Mouse (Mus musculus): ENCODE data around the gene Zfyve28. TPM values are rescaled to one million over a fixed set of nuclear protein-coding genes. Genes with fewer than 3 reads are reported as not detected.

Zfyve28 gene
- polyA plus RNA-seq, 1 experiment: 0.08 TPM

GRCm38 (mm10) chr5:34187601-34188316, 100.5 kb downstream of the Zfyve28 start, which contains the start of gene Mxd4:
Gene Mxd4, minus strand, starts transcription at chr5:34187720.
- Histone ChIP-seq H3K36me3 (ENCODE audit: control insufficient read depth, insufficient read depth) (no peaks in the 10 kb centered on the region), H3K27me3 (ENCODE audit: control insufficient read depth, insufficient read depth, insufficient read length) (no peaks in the 10 kb centered on the region)
- TF ChIP-seq TCF3 (IDR thresholded peaks at IDR 0.05; ENCODE audit: insufficient read length, low read depth): no peak
- no peak for TF ChIP-seq MYOD1 (IDR thresholded peaks at IDR 0.05; ENCODE audit: control insufficient read depth in 1 of 3, insufficient read length in 2 of 3, low read depth in 2 of 3)
- peak; percentile 97 for TF ChIP-seq POLR2AphosphoS2 (IDR thresholded peaks at IDR 0.05; ENCODE audit: insufficient read length, low read depth)
- TF ChIP-seq SRF (IDR thresholded peaks at IDR 0.05; ENCODE audit: control insufficient read depth, insufficient read length, low read depth): peak; percentile 58
- no peak for TF ChIP-seq TCF12 (IDR thresholded peaks at IDR 0.05; ENCODE audit: insufficient read depth, poor library complexity, severe bottlenecking)
- TF ChIP-seq MAX (IDR thresholded peaks at IDR 0.05; ENCODE audit: low read depth): no peak
- no peak for TF ChIP-seq CEBPB (IDR thresholded peaks at IDR 0.05; ENCODE audit: insufficient read depth, poor library complexity, severe bottlenecking)
- peak; percentile 70 for TF ChIP-seq USF1 (IDR thresholded peaks at IDR 0.05; ENCODE audit: low read depth)
- TF ChIP-seq E2F4 (IDR thresholded peaks at IDR 0.05; ENCODE audit: insufficient read depth): no peak
- TF ChIP-seq REST (IDR thresholded peaks at IDR 0.05; ENCODE audit: insufficient read depth, insufficient read length): no peak
- peak in 2 of 3 experiments; percentile 7 to 20 for TF ChIP-seq MYOG (IDR thresholded peaks at IDR 0.05; ENCODE audit: control insufficient read depth in 1 of 3, insufficient read depth in 1 of 3, insufficient read length in 2 of 3, low read depth in 2 of 3)
- TF ChIP-seq POLR2A (IDR thresholded peaks at IDR 0.05; ENCODE audit: insufficient read length, low read depth): peak; percentile 99

GRCm38 (mm10) chr5:34186961-34187391, 101.3 kb downstream of the Zfyve28 start:
- no peaks in the 10 kb centered on the region for H3K27me3 ChIP-seq (ENCODE audit: control insufficient read depth, insufficient read depth, insufficient read length)
- peak overlapping the region; percentile 52 for H3K4me3 ChIP-seq
- no peaks in the 10 kb centered on the region for H3K79me2 ChIP-seq (ENCODE audit: control insufficient read depth, insufficient read depth)
- no peaks in the 10 kb centered on the region for H3K36me3 ChIP-seq (ENCODE audit: control insufficient read depth, insufficient read depth)
- peak overlapping the region; percentile 43 for H3ac ChIP-seq (ENCODE audit: control insufficient read depth, insufficient read length)
- no peak for TF ChIP-seq MYOD1 (IDR thresholded peaks at IDR 0.05; ENCODE audit: control insufficient read depth in 1 of 3, insufficient read length in 2 of 3, low read depth in 2 of 3)
- TF ChIP-seq REST (IDR thresholded peaks at IDR 0.05; ENCODE audit: insufficient read depth, insufficient read length): no peak
- no peak for TF ChIP-seq POLR2AphosphoS2 (IDR thresholded peaks at IDR 0.05; ENCODE audit: insufficient read length, low read depth)
- no peak for TF ChIP-seq MAX (IDR thresholded peaks at IDR 0.05; ENCODE audit: low read depth)
- no peak for TF ChIP-seq CEBPB (IDR thresholded peaks at IDR 0.05; ENCODE audit: insufficient read depth, poor library complexity, severe bottlenecking)
- no peak for TF ChIP-seq E2F4 (IDR thresholded peaks at IDR 0.05; ENCODE audit: insufficient read depth)
- TF ChIP-seq TCF12 (IDR thresholded peaks at IDR 0.05; ENCODE audit: insufficient read depth, poor library complexity, severe bottlenecking): no peak
- TF ChIP-seq TCF3 (IDR thresholded peaks at IDR 0.05; ENCODE audit: insufficient read length, low read depth): no peak
- TF ChIP-seq POLR2A (IDR thresholded peaks at IDR 0.05; ENCODE audit: insufficient read length, low read depth): no peak
- TF ChIP-seq USF1 (IDR thresholded peaks at IDR 0.05; ENCODE audit: low read depth): no peak
- no peak for TF ChIP-seq SRF (IDR thresholded peaks at IDR 0.05; ENCODE audit: control insufficient read depth, insufficient read length, low read depth)
- no peak for TF ChIP-seq MYOG (IDR thresholded peaks at IDR 0.05; ENCODE audit: control insufficient read depth in 1 of 3, insufficient read depth in 1 of 3, insufficient read length in 2 of 3, low read depth in 2 of 3)
- peak overlapping the region; percentile 96 for H3K4me2 ChIP-seq (ENCODE audit: low read depth)

More at GRCm38 (mm10) chr5:34187601-34188316, 100.5 kb downstream of the Zfyve28 start, which contains the start of gene Mxd4:
- Histone ChIP-seq H3K79me2 (ENCODE audit: control insufficient read depth, insufficient read depth) (no peaks in the 10 kb centered on the region), H3ac (ENCODE audit: control insufficient read depth, insufficient read length) (peak within 1 kb of the TSS; percentile 43), H3K4me2 (ENCODE audit: low read depth) (peak within 1 kb of the TSS; percentile 96), H3K4me3 (peak within 1 kb of the TSS; percentile 52)

- H3ac ChIP-seq (ENCODE audit: control insufficient read depth, insufficient read length): peak overlapping the region; percentile 43
- H3K27me3 ChIP-seq (ENCODE audit: control insufficient read depth, insufficient read depth, insufficient read length): no peaks in the 10 kb centered on the region
- H3K36me3 ChIP-seq (ENCODE audit: control insufficient read depth, insufficient read depth): no peaks in the 10 kb centered on the region
- peak overlapping the region; percentile 96 for H3K4me2 ChIP-seq (ENCODE audit: low read depth)
- no peaks in the 10 kb centered on the region for H3K79me2 ChIP-seq (ENCODE audit: control insufficient read depth, insufficient read depth)
- TF ChIP-seq CEBPB (IDR thresholded peaks at IDR 0.05; ENCODE audit: insufficient read depth, poor library complexity, severe bottlenecking) (no peak), SRF (IDR thresholded peaks at IDR 0.05; ENCODE audit: control insufficient read depth, insufficient read length, low read depth) (no peak), REST (IDR thresholded peaks at IDR 0.05; ENCODE audit: insufficient read depth, insufficient read length) (no peak), MAX (IDR thresholded peaks at IDR 0.05; ENCODE audit: low read depth) (no peak), E2F4 (IDR thresholded peaks at IDR 0.05; ENCODE audit: insufficient read depth) (no peak), POLR2AphosphoS2 (IDR thresholded peaks at IDR 0.05; ENCODE audit: insufficient read length, low read depth) (no peak), TCF12 (IDR thresholded peaks at IDR 0.05; ENCODE audit: insufficient read depth, poor library complexity, severe bottlenecking) (no peak), USF1 (IDR thresholded peaks at IDR 0.05; ENCODE audit: low read depth) (no peak), TCF3 (IDR thresholded peaks at IDR 0.05; ENCODE audit: insufficient read length, low read depth) (no peak), MYOG (IDR thresholded peaks at IDR 0.05; ENCODE audit: control insufficient read depth in 1 of 3, insufficient read depth in 1 of 3, insufficient read length in 2 of 3, low read depth in 2 of 3) (no peak), MYOD1 (IDR thresholded peaks at IDR 0.05; ENCODE audit: control insufficient read depth in 1 of 3, insufficient read length in 2 of 3, low read depth in 2 of 3) (no peak), POLR2A (IDR thresholded peaks at IDR 0.05; ENCODE audit: insufficient read length, low read depth) (no peak)
- H3K4me3 ChIP-seq: peak overlapping the region; percentile 52
Measured at GRCm38 (mm10) chr5:34186391-34186790, 101.9 kb downstream of the Zfyve28 start.

- TF ChIP-seq POLR2A (IDR thresholded peaks at IDR 0.05; ENCODE audit: insufficient read length, low read depth): no peak
- no peak for TF ChIP-seq POLR2AphosphoS2 (IDR thresholded peaks at IDR 0.05; ENCODE audit: insufficient read length, low read depth)
- no peak for TF ChIP-seq E2F4 (IDR thresholded peaks at IDR 0.05; ENCODE audit: insufficient read depth)
- TF ChIP-seq MAX (IDR thresholded peaks at IDR 0.05; ENCODE audit: low read depth): no peak
- TF ChIP-seq USF1 (IDR thresholded peaks at IDR 0.05; ENCODE audit: low read depth): no peak
- TF ChIP-seq CEBPB (IDR thresholded peaks at IDR 0.05; ENCODE audit: insufficient read depth, poor library complexity, severe bottlenecking): no peak
- TF ChIP-seq TCF3 (IDR thresholded peaks at IDR 0.05; ENCODE audit: insufficient read length, low read depth): no peak
- TF ChIP-seq MYOG (IDR thresholded peaks at IDR 0.05; ENCODE audit: control insufficient read depth in 1 of 3, insufficient read depth in 1 of 3, insufficient read length in 2 of 3, low read depth in 2 of 3): no peak
- TF ChIP-seq REST (IDR thresholded peaks at IDR 0.05; ENCODE audit: insufficient read depth, insufficient read length): no peak
- TF ChIP-seq TCF12 (IDR thresholded peaks at IDR 0.05; ENCODE audit: insufficient read depth, poor library complexity, severe bottlenecking): no peak
- TF ChIP-seq SRF (IDR thresholded peaks at IDR 0.05; ENCODE audit: control insufficient read depth, insufficient read length, low read depth): no peak
- no peak for TF ChIP-seq MYOD1 (IDR thresholded peaks at IDR 0.05; ENCODE audit: control insufficient read depth in 1 of 3, insufficient read length in 2 of 3, low read depth in 2 of 3)
- H3K4me3 ChIP-seq: peak overlapping the region; percentile 52
- no peaks in the 10 kb centered on the region for H3K79me2 ChIP-seq (ENCODE audit: control insufficient read depth, insufficient read depth)
- H3K27me3 ChIP-seq (ENCODE audit: control insufficient read depth, insufficient read depth, insufficient read length): no peaks in the 10 kb centered on the region
- H3K4me2 ChIP-seq (ENCODE audit: low read depth): peak overlapping the region; percentile 96
- H3K36me3 ChIP-seq (ENCODE audit: control insufficient read depth, insufficient read depth): no peaks in the 10 kb centered on the region
- H3ac ChIP-seq (ENCODE audit: control insufficient read depth, insufficient read length): no peak overlapping the region
Measured at GRCm38 (mm10) chr5:34185791-34186190, 102.5 kb downstream of the Zfyve28 start.

Measured in myocyte (in vitro differentiated cells).